Mouse (Mus musculus): Measurements from ENCODE around the gene Rasal1. TPM values are rescaled to one million over a fixed set of nuclear protein-coding genes. Genes with fewer than 3 reads are reported as not detected.

Gene Rasal1
- polyA plus RNA-seq, 1 experiment from 2014 or later, result 0.48 TPM

GRCm38 (mm10) chr5:120714314-120714713, 65.7 kb downstream of the Rasal1 start:
- no peak overlapping the region for H3K9ac ChIP-seq (ENCODE audit: low read length)
- H3K27ac ChIP-seq (replicated peaks; ENCODE audit: low read depth, low read length), result no peak overlapping the region
- no peaks in the 10 kb centered on the region for H3K36me3 ChIP-seq (ENCODE audit: control insufficient read depth, insufficient read depth, low read length)
- no peak for ATAC-seq (ENCODE audit: insufficient number of reproducible peaks, low FRiP score, low TSS enrichment, low read depth)
- peaks cover 47% of the 10 kb centered on the region for H3K27me3 ChIP-seq (ENCODE audit: control insufficient read depth, insufficient read depth, low read length)
- H3K4me1 ChIP-seq (ENCODE audit: control insufficient read depth, insufficient read depth, low read length), result peaks cover 10% of the 10 kb centered on the region
- H3K4me2 ChIP-seq (ENCODE audit: low read depth, severe bottlenecking), result no peak overlapping the region
- H3K4me3 ChIP-seq (ENCODE audit: low read depth, low read length), result no peak overlapping the region
- H3K9me3 ChIP-seq (ENCODE audit: control insufficient read depth, low read length), result no peaks in the 10 kb centered on the region
- peak; percentile 89 for DNase-seq (ENCODE audit: low spot score)
- 3% methylated on average over 16 of the region's 16 CpGs for WGBS

GRCm38 (mm10) chr5:120717136-120717535, 68.5 kb downstream of the Rasal1 start:
- Histone ChIP-seq H3K4me2 (ENCODE audit: low read depth, severe bottlenecking) (no peak overlapping the region), H3K27ac (replicated peaks; ENCODE audit: low read depth, low read length) (no peak overlapping the region), H3K9me3 (ENCODE audit: control insufficient read depth, low read length) (no peaks in the 10 kb centered on the region), H3K27me3 (ENCODE audit: control insufficient read depth, insufficient read depth, low read length) (peaks cover 19% of the 10 kb centered on the region), H3K36me3 (ENCODE audit: control insufficient read depth, insufficient read depth, low read length) (no peaks in the 10 kb centered on the region), H3K4me3 (ENCODE audit: low read depth, low read length) (no peak overlapping the region), H3K9ac (ENCODE audit: low read length) (no peak overlapping the region), H3K4me1 (ENCODE audit: control insufficient read depth, insufficient read depth, low read length) (no peaks in the 10 kb centered on the region)
- DNase-seq (ENCODE audit: low spot score) (no peak), ATAC-seq (ENCODE audit: insufficient number of reproducible peaks, low FRiP score, low TSS enrichment, low read depth) (no peak)
- WGBS, result 68% methylated on average over 10 of the region's 10 CpGs

- no peak for ATAC-seq (ENCODE audit: insufficient number of reproducible peaks, low FRiP score, low TSS enrichment, low read depth)
- no peaks in the 10 kb centered on the region for H3K4me1 ChIP-seq (ENCODE audit: control insufficient read depth, insufficient read depth, low read length)
- no peak for DNase-seq (ENCODE audit: low spot score)
- H3K36me3 ChIP-seq (ENCODE audit: control insufficient read depth, insufficient read depth, low read length), result no peaks in the 10 kb centered on the region
- H3K27me3 ChIP-seq (ENCODE audit: control insufficient read depth, insufficient read depth, low read length), result peaks cover 4% of the 10 kb centered on the region
- no peak overlapping the region for H3K4me3 ChIP-seq (ENCODE audit: low read depth, low read length)
- H3K27ac ChIP-seq (replicated peaks; ENCODE audit: low read depth, low read length), result no peak overlapping the region
- no peak overlapping the region for H3K4me2 ChIP-seq (ENCODE audit: low read depth, severe bottlenecking)
- 58% methylated on average over 15 of the region's 15 CpGs for WGBS
- H3K9me3 ChIP-seq (ENCODE audit: control insufficient read depth, low read length), result no peaks in the 10 kb centered on the region
- H3K9ac ChIP-seq (ENCODE audit: low read length), result no peak overlapping the region
Observed at GRCm38 (mm10) chr5:120718600-120719378, 70.2 kb downstream of the Rasal1 start.

- Histone ChIP-seq H3K36me3 (ENCODE audit: control insufficient read depth, insufficient read depth, low read length) (no peaks in the 10 kb centered on the region), H3K4me3 (ENCODE audit: low read depth, low read length) (no peak overlapping the region), H3K4me1 (ENCODE audit: control insufficient read depth, insufficient read depth, low read length) (no peaks in the 10 kb centered on the region), H3K27ac (replicated peaks; ENCODE audit: low read depth, low read length) (no peak overlapping the region), H3K27me3 (ENCODE audit: control insufficient read depth, insufficient read depth, low read length) (no peaks in the 10 kb centered on the region), H3K9me3 (ENCODE audit: control insufficient read depth, low read length) (no peaks in the 10 kb centered on the region), H3K4me2 (ENCODE audit: low read depth, severe bottlenecking) (no peak overlapping the region), H3K9ac (ENCODE audit: low read length) (no peak overlapping the region)
- no peak for DNase-seq (ENCODE audit: low spot score)
- WGBS, result 61% methylated on average over 7 of the region's 7 CpGs
- no peak for ATAC-seq (ENCODE audit: insufficient number of reproducible peaks, low FRiP score, low TSS enrichment, low read depth)
Observed at GRCm38 (mm10) chr5:120721005-120721404, 72.4 kb downstream of the Rasal1 start.

GRCm38 (mm10) chr5:120725811-120726455, 77.3 kb downstream of the Rasal1 start:
- no peaks in the 10 kb centered on the region for H3K4me1 ChIP-seq (ENCODE audit: control insufficient read depth, insufficient read depth, low read length)
- H3K9me3 ChIP-seq (ENCODE audit: control insufficient read depth, low read length), result no peaks in the 10 kb centered on the region
- H3K4me3 ChIP-seq (ENCODE audit: low read depth, low read length), result no peak overlapping the region
- no peak for DNase-seq (ENCODE audit: low spot score)
- H3K9ac ChIP-seq (ENCODE audit: low read length), result no peak overlapping the region
- ATAC-seq (ENCODE audit: insufficient number of reproducible peaks, low FRiP score, low TSS enrichment, low read depth), result no peak
- no peak overlapping the region for H3K4me2 ChIP-seq (ENCODE audit: low read depth, severe bottlenecking)
- H3K36me3 ChIP-seq (ENCODE audit: control insufficient read depth, insufficient read depth, low read length), result no peaks in the 10 kb centered on the region
- H3K27me3 ChIP-seq (ENCODE audit: control insufficient read depth, insufficient read depth, low read length), result no peaks in the 10 kb centered on the region
- 68% methylated on average over 12 of the region's 12 CpGs for WGBS
- H3K27ac ChIP-seq (replicated peaks; ENCODE audit: low read depth, low read length), result no peak overlapping the region

Other genes starting within 250 kb of the Rasal1 start
- not detected in 2 replicates for gene Lhx5, start 217.1 kb upstream of the Rasal1 start, polyA plus RNA-seq (2014; fragmentation: Nextera tagmentation; extraction: Ambion mirVana)
- gene Sdsl, start 176.0 kb upstream of the Rasal1 start, polyA plus RNA-seq (2014; fragmentation: Nextera tagmentation; extraction: Ambion mirVana), result 4.0 and 4.2 TPM in 2 replicates
- gene Sds, start 172.3 kb upstream of the Rasal1 start, polyA plus RNA-seq (2014; fragmentation: Nextera tagmentation; extraction: Ambion mirVana), result not detected in 2 replicates
- 29.2 and 29.8 TPM in 2 replicates for gene Plbd2, start 145.2 kb upstream of the Rasal1 start, polyA plus RNA-seq (2014; fragmentation: Nextera tagmentation; extraction: Ambion mirVana)
- gene Slc8b1, start 137.6 kb upstream of the Rasal1 start, polyA plus RNA-seq (2014; fragmentation: Nextera tagmentation; extraction: Ambion mirVana), result 1.6 and 2.7 TPM in 2 replicates
- gene Tpcn1, start 60.1 kb upstream of the Rasal1 start, polyA plus RNA-seq (2014; fragmentation: Nextera tagmentation; extraction: Ambion mirVana), result 13.9 and 15.2 TPM in 2 replicates
- 0.27 and 0.40 TPM in 2 replicates for gene Iqcd, start 59.8 kb upstream of the Rasal1 start, polyA plus RNA-seq (2014; fragmentation: Nextera tagmentation; extraction: Ambion mirVana)
- gene Rita1, start 36.2 kb upstream of the Rasal1 start, polyA plus RNA-seq (2014; fragmentation: Nextera tagmentation; extraction: Ambion mirVana), result 11.6 and 13.5 TPM in 2 replicates
- gene Ddx54, start 36.1 kb upstream of the Rasal1 start, polyA plus RNA-seq (2014; fragmentation: Nextera tagmentation; extraction: Ambion mirVana), result 33.1 and 33.5 TPM in 2 replicates
- gene Cfap73, start 14.6 kb upstream of the Rasal1 start, polyA plus RNA-seq (2014; fragmentation: Nextera tagmentation; extraction: Ambion mirVana), result not detected in 2 replicates
- 3.0 and 3.5 TPM in 2 replicates for gene Dtx1, start 63.1 kb downstream of the Rasal1 start, polyA plus RNA-seq (2014; fragmentation: Nextera tagmentation; extraction: Ambion mirVana)
- 0.12 TPM in 1 of 2 replicates, not detected in the other for gene Oas2, start 101.0 kb downstream of the Rasal1 start, polyA plus RNA-seq (2014; fragmentation: Nextera tagmentation; extraction: Ambion mirVana)
- gene Oas3, start 128.8 kb downstream of the Rasal1 start, polyA plus RNA-seq (2014; fragmentation: Nextera tagmentation; extraction: Ambion mirVana), result 0.03 TPM in 1 of 2 replicates, not detected in the other
- gene Oas1e, start 146.7 kb downstream of the Rasal1 start, polyA plus RNA-seq (2014; fragmentation: Nextera tagmentation; extraction: Ambion mirVana), result not detected in 2 replicates
- 0.28 and 0.41 TPM in 2 replicates for gene Oas1c, start 163.7 kb downstream of the Rasal1 start, polyA plus RNA-seq (2014; fragmentation: Nextera tagmentation; extraction: Ambion mirVana)
- gene Oas1f, start 198.6 kb downstream of the Rasal1 start, polyA plus RNA-seq (2014; fragmentation: Nextera tagmentation; extraction: Ambion mirVana), result not detected in 2 replicates
- not detected in 2 replicates for gene Oas1h, start 212.6 kb downstream of the Rasal1 start, polyA plus RNA-seq (2014; fragmentation: Nextera tagmentation; extraction: Ambion mirVana)
- not detected in 2 replicates for gene Oas1g, start 238.8 kb downstream of the Rasal1 start, polyA plus RNA-seq (2014; fragmentation: Nextera tagmentation; extraction: Ambion mirVana)

Data from limb, embryonic 11.5 days (tissue).